Mouse (Mus musculus) midbrain, postnatal 0 days (tissue): ENCODE results near the gene Ankub1. TPM values are rescaled to one million over a fixed set of nuclear protein-coding genes. Genes with fewer than 3 reads are reported as not detected.

Source experiments
- ATAC-seq: fragments of 200-750 bp; cut with Nextera tagmentation; 2 replicates; pipeline ENCODE4 v1.8.0; 2017; ENCODE audit warnings: moderate number of reproducible peaks, mild to moderate bottlenecking, moderate TSS enrichment, moderate library complexity; ENCODE audit not compliant: low FRiP score
- DNase-seq: peaks from one replicate; pipeline ENCODE4 v3.0.0-alpha.2; 2015; ENCODE audit warnings: low spot score
- H3K27ac ChIP-seq: fragments of 300-500 bp; sonication (generic); 2 replicates; pipeline ENCODE4 v1.5.1; 2014; ENCODE audit warnings: low read depth, mild to moderate bottlenecking, low read length, mixed read lengths
- H3K27me3 ChIP-seq: fragments of 300-500 bp; sonication (generic); 2 replicates; pipeline ENCODE4 v1.6.1; 2014; ENCODE audit warnings: low read length, control low read depth, mixed read lengths; ENCODE audit not compliant: insufficient read depth
- H3K36me3 ChIP-seq: fragments of 300-500 bp; sonication (generic); 2 replicates; pipeline ENCODE4 v1.6.1; 2014; ENCODE audit warnings: low read length, control low read depth, mixed read lengths; ENCODE audit not compliant: insufficient read depth
- H3K4me1 ChIP-seq: fragments of 300-500 bp; sonication (generic); 2 replicates; pipeline ENCODE4 v1.6.1; 2014; ENCODE audit warnings: mild to moderate bottlenecking, control low read depth, antibody characterized with exemption, low read length, mixed read lengths; ENCODE audit not compliant: insufficient read depth
- H3K4me2 ChIP-seq: fragments of 300-500 bp; sonication (generic); 2 replicates; pipeline ENCODE4 v1.6.1; 2014; ENCODE audit warnings: low read depth, mild to moderate bottlenecking, low read length, mixed read lengths; ENCODE audit not compliant: poor library complexity, severe bottlenecking
- H3K4me3 ChIP-seq: fragments of 300-500 bp; sonication (generic); 2 replicates; pipeline ENCODE4 v1.5.1; 2014; ENCODE audit warnings: low read depth, mild to moderate bottlenecking, low read length, moderate library complexity
- H3K9ac ChIP-seq: fragments of 300-500 bp; sonication (generic); replicated peaks from 2 replicates; pipeline ENCODE4 v1.6.1; 2014; ENCODE audit warnings: mild to moderate bottlenecking, low read length, moderate library complexity, mixed read lengths; ENCODE audit not compliant: poor library complexity, severe bottlenecking
- H3K9me3 ChIP-seq: fragments of 300-500 bp; sonication (generic); 2 replicates; pipeline ENCODE4 v1.6.1; 2016; ENCODE audit warnings: low read length, control low read depth
- CTCF ChIP-seq: IDR thresholded peaks from 2 replicates; pipeline ENCODE4 v1.5.1; 2016; ENCODE audit warnings: antibody characterized with exemption, mild to moderate bottlenecking
- WGBS: fragments of 180-500 bp; shearing (Covaris S2); extraction: QIAGEN DNeasy Blood & Tissue Kit; methylation state at CpG from one replicate; pipeline ENCODE4 v1.1.7; 2014; 5-methylcytosine and 5-hydroxymethylcytosine counted together
- polyA plus RNA-seq: library from polyadenylated mRNA; unstranded; fragments of >200 nt; fragmentation: Nextera tagmentation; extraction: Ambion mirVana; gene quantifications from 2 replicates; pipeline ENCODE4 v1.2.1, GENCODE M21; 2015
- total RNA-seq: library from RNA; depleted of rRNA; stranded (reverse); fragments of >200 nt; gene quantifications from 2 replicates; pipeline ENCODE4 v1.2.3, GENCODE M21; 2014

Ankub1 gene
- total and polyA plus RNA-seq, 2 experiments from 2014 or later = 0.31 TPM; not detected in 1

GRCm38 (mm10) chr3:57634763-57635487 is 57.7 kb downstream of the Ankub1 start:
- H3K4me2 ChIP-seq = no peak overlapping the region
- no peaks in the 10 kb centered on the region for H3K27me3 ChIP-seq
- WGBS = 76% methylated on average over 3 of the region's 3 CpGs
- ATAC-seq (no peak), DNase-seq (no peak)
- H3K9me3 ChIP-seq = no peaks in the 10 kb centered on the region
- no peak overlapping the region for H3K4me3 ChIP-seq
- no peak overlapping the region for H3K27ac ChIP-seq
- TF ChIP-seq CTCF = no peak
- no peaks in the 10 kb centered on the region for H3K4me1 ChIP-seq
- H3K36me3 ChIP-seq = no peaks in the 10 kb centered on the region
- no peak overlapping the region for H3K9ac ChIP-seq

DNA sequence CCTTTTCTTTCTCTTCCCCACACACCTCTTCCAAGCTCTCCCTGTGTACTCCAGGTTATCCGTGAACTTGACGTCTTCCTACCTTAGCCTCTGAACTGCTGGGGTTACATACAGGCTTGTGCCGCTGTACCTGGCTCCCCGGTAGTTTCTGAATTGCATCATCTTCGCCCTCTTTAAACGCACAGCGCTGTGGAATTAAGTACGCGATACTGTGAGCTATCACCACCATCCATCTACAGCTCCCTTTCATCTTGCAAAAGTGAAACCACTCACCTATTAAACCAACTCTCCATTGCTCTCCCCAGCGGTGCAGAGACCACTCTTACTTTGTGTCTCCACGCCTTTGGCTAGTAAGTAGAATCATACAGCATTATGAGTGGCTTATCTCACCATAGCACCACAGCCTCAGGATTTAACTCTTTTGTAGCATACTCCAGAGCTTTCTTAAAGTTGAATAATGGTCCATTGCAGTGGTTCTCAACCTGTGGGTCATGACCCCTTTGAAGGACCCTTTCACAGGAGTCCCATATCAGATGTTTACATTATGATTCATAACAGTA is 65.6 kb downstream of the Ankub1 start:
- Histone ChIP-seq H3K4me3 (no peak overlapping the region), H3K4me2 (no peak overlapping the region), H3K9ac (no peak overlapping the region), H3K27ac (no peak overlapping the region), H3K9me3 (no peaks in the 10 kb centered on the region), H3K27me3 (no peaks in the 10 kb centered on the region), H3K36me3 (no peaks in the 10 kb centered on the region), H3K4me1 (no peaks in the 10 kb centered on the region)
- ATAC-seq = no peak
- 80% methylated on average over 11 of the region's 11 CpGs for WGBS
- DNase-seq = no peak
- no peak for TF ChIP-seq CTCF

GRCm38 (mm10) chr3:57625275-57625997 is 67.2 kb downstream of the Ankub1 start:
- peak; percentile 54; the same call in 1 of the 2 replicates for ATAC-seq
- no peak overlapping the region for H3K9ac ChIP-seq

GRCm38 (mm10) chr3:57619718-57620117 is 72.9 kb downstream of the Ankub1 start:
- Histone ChIP-seq H3K4me3 (no peak overlapping the region), H3K4me1 (no peaks in the 10 kb centered on the region), H3K27me3 (no peaks in the 10 kb centered on the region), H3K9ac (no peak overlapping the region), H3K4me2 (no peak overlapping the region), H3K9me3 (no peaks in the 10 kb centered on the region), H3K27ac (no peak overlapping the region), H3K36me3 (no peaks in the 10 kb centered on the region)
- peak; percentile 48 for TF ChIP-seq CTCF
- WGBS = 80% methylated on average over 4 of the region's 4 CpGs
- DNase-seq (no peak), ATAC-seq (no peak)

More at GRCm38 (mm10) chr3:57625275-57625997, 67.2 kb downstream of the Ankub1 start:
- H3K9me3 ChIP-seq = no peaks in the 10 kb centered on the region
- peak overlapping the region; percentile 51 for H3K4me2 ChIP-seq
- no peaks in the 10 kb centered on the region for H3K4me1 ChIP-seq
- no peaks in the 10 kb centered on the region for H3K27me3 ChIP-seq
- no peaks in the 10 kb centered on the region for H3K36me3 ChIP-seq
- TF ChIP-seq CTCF = peak; percentile 94
- WGBS = 13% methylated on average over 21 of the region's 21 CpGs
- H3K27ac ChIP-seq = no peak overlapping the region
- DNase-seq = peak; percentile 93
- H3K4me3 ChIP-seq = peak overlapping the region; percentile 28

DNA sequence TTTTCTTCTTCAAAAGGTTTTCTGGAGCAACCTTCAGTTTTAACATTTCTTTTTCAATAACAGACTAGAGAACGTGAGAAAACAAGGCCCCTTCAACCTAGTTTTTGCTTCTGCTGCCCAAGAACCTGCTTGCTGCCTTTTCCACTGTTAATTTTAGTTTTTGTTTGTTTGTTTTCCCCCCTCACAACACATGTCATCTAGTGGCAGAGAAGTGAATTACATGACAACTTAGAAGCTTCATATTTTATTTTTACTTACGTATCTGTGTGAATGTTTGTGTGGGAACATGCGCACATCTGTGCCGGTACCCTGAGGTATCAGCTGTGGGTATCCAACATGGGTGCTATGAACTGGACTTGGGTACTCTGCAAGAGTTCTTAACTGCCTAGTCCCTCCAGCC is 76.9 kb downstream of the Ankub1 start:
- Histone ChIP-seq H3K9ac (no peak overlapping the region), H3K4me3 (no peak overlapping the region), H3K4me1 (no peaks in the 10 kb centered on the region), H3K9me3 (no peaks in the 10 kb centered on the region), H3K27ac (no peak overlapping the region), H3K36me3 (no peaks in the 10 kb centered on the region), H3K4me2 (no peak overlapping the region), H3K27me3 (no peaks in the 10 kb centered on the region)
- TF ChIP-seq CTCF = peak; percentile 49
- DNase-seq (no peak), ATAC-seq (no peak)
- 91% methylated on average over 4 of the region's 4 CpGs for WGBS
